Mouse (Mus musculus) stomach, postnatal 0 days (tissue): ENCODE data around the gene Lama4. TPM values are rescaled to one million over a fixed set of nuclear protein-coding genes. Genes with fewer than 3 reads are reported as not detected.

Experiments used
- ATAC-seq: fragments of 200-750 bp; cut with Nextera tagmentation; 2 replicates; pipeline ENCODE4 v1.8.0; 2017; ENCODE audit not compliant: low FRiP score, low TSS enrichment
- DNase-seq: peaks from one replicate; pipeline ENCODE4 v3.0.0-alpha.2; 2016; ENCODE audit warnings: low spot score
- H3K27ac ChIP-seq: fragments of 300-500 bp; sonication (generic); replicated peaks from 2 replicates; pipeline ENCODE4 v1.5.1; 2014; ENCODE audit warnings: mild to moderate bottlenecking, control low read depth
- H3K27me3 ChIP-seq: fragments of 300-500 bp; sonication (generic); 2 replicates; pipeline ENCODE4 v1.6.1; 2014; ENCODE audit warnings: low read length; ENCODE audit not compliant: control insufficient read depth, insufficient read depth
- H3K36me3 ChIP-seq: fragments of 300-500 bp; sonication (generic); 2 replicates; pipeline ENCODE4 v1.6.1; 2014; ENCODE audit warnings: low read length, mixed read lengths; ENCODE audit not compliant: control insufficient read depth, insufficient read depth
- H3K4me1 ChIP-seq: fragments of 300-500 bp; sonication (generic); replicated peaks from 2 replicates; pipeline ENCODE4 v1.6.1; 2014; ENCODE audit warnings: antibody characterized with exemption; ENCODE audit not compliant: control insufficient read depth, insufficient read depth
- H3K4me2 ChIP-seq: fragments of 300-500 bp; sonication (generic); replicated peaks from 2 replicates; pipeline ENCODE4 v1.6.1; 2014; ENCODE audit warnings: low read depth, mild to moderate bottlenecking, control low read depth, moderate library complexity
- H3K4me3 ChIP-seq: fragments of 300-500 bp; sonication (generic); 2 replicates; pipeline ENCODE4 v1.5.1; 2014; ENCODE audit warnings: low read depth, low read length, control low read depth
- H3K9ac ChIP-seq: fragments of 300-500 bp; sonication (generic); 2 replicates; pipeline ENCODE4 v1.6.1; 2014; ENCODE audit warnings: mild to moderate bottlenecking, low read length, control low read depth, mixed read lengths
- H3K9me3 ChIP-seq: fragments of 300-500 bp; sonication (generic); 2 replicates; pipeline ENCODE4 v1.6.1; 2016; ENCODE audit warnings: low read length; ENCODE audit not compliant: control insufficient read depth
- CTCF ChIP-seq: IDR thresholded peaks from 2 replicates; pipeline ENCODE4 v1.5.1; 2016; ENCODE audit warnings: antibody characterized with exemption, low read depth, mild to moderate bottlenecking, moderate library complexity
- EP300 ChIP-seq: optimal IDR thresholded peaks from 2 replicates; pipeline ENCODE3; 2016; ENCODE audit warnings: antibody characterized with exemption
- WGBS: fragments of 180-500 bp; shearing (Covaris S2); extraction: QIAGEN DNeasy Blood & Tissue Kit; methylation state at CpG from one replicate; pipeline ENCODE4 v1.1.7; 2014; 5-methylcytosine and 5-hydroxymethylcytosine counted together
- polyA plus RNA-seq: library from polyadenylated mRNA; unstranded; fragments of >200 nt; fragmentation: Nextera tagmentation; extraction: Ambion mirVana; gene quantifications from 2 replicates; pipeline ENCODE4 v1.2.1, GENCODE M21; 2015

Gene Lama4
- polyA plus RNA-seq, 1 experiment from 2014 or later: 27.6 TPM

- WGBS: 80% methylated on average over 6 of the region's 6 CpGs
- no peak overlapping the region for H3K27ac ChIP-seq
- no peak overlapping the region for H3K4me2 ChIP-seq
- 0 out of 2 replicates have a peak, but pooled peaks cover 2% of the 10 kb centered on the region for H3K4me1 ChIP-seq
- DNase-seq: no peak
- H3K36me3 ChIP-seq: 0 out of 2 replicates have a peak, but pooled peaks cover 5% of the 10 kb centered on the region
- no peaks in the 10 kb centered on the region for H3K27me3 ChIP-seq
- no peak for TF ChIP-seq CTCF
- TF ChIP-seq EP300: no peak
- ATAC-seq: no peak
- H3K9ac ChIP-seq: no peak overlapping the region
- no peak overlapping the region for H3K4me3 ChIP-seq
- H3K9me3 ChIP-seq: no peaks in the 10 kb centered on the region
Measured at GRCm38 (mm10) chr10:39138761-39139160, 173.4 kb downstream of the Lama4 start.

- DNase-seq (no peak), ATAC-seq (no peak)
- Histone ChIP-seq H3K4me2 (no peak overlapping the region), H3K27ac (no peak overlapping the region), H3K27me3 (no peaks in the 10 kb centered on the region), H3K9ac (no peak overlapping the region), H3K36me3 (0 out of 2 replicates have a peak, but pooled peaks cover 5% of the 10 kb centered on the region), H3K4me3 (no peak overlapping the region), H3K9me3 (no peaks in the 10 kb centered on the region), H3K4me1 (no peaks in the 10 kb centered on the region)
- WGBS: 68% methylated on average over 14 of the region's 14 CpGs
- no peak for TF ChIP-seq CTCF
- no peak for TF ChIP-seq EP300
Measured at GRCm38 (mm10) chr10:39140843-39141242, 175.5 kb downstream of the Lama4 start.

- Histone ChIP-seq H3K36me3 (0 out of 2 replicates have a peak, but pooled peaks cover 5% of the 10 kb centered on the region), H3K27me3 (no peaks in the 10 kb centered on the region), H3K9ac (no peak overlapping the region), H3K4me1 (no peaks in the 10 kb centered on the region), H3K4me2 (no peak overlapping the region), H3K4me3 (no peak overlapping the region), H3K9me3 (no peaks in the 10 kb centered on the region), H3K27ac (no peak overlapping the region)
- TF ChIP-seq CTCF (no peak), EP300 (no peak)
- WGBS: 80% methylated on average over 2 of the region's 2 CpGs
- no peak for DNase-seq
- ATAC-seq: no peak
Measured at GRCm38 (mm10) chr10:39141401-39141800, 176.1 kb downstream of the Lama4 start.

GRCm38 (mm10) chr10:39142216-39142615, 176.9 kb downstream of the Lama4 start:
- H3K36me3 ChIP-seq: 0 out of 2 replicates have a peak, but pooled peaks cover 5% of the 10 kb centered on the region
- H3K4me2 ChIP-seq: no peak overlapping the region
- H3K9ac ChIP-seq: no peak overlapping the region
- WGBS: 86% methylated on average over 12 of the region's 12 CpGs
- no peak overlapping the region for H3K4me3 ChIP-seq
- no peaks in the 10 kb centered on the region for H3K4me1 ChIP-seq
- ATAC-seq (no peak), DNase-seq (no peak)
- no peaks in the 10 kb centered on the region for H3K9me3 ChIP-seq
- TF ChIP-seq CTCF (no peak), EP300 (no peak)
- no peaks in the 10 kb centered on the region for H3K27me3 ChIP-seq
- no peak overlapping the region for H3K27ac ChIP-seq

- no peak overlapping the region for H3K4me2 ChIP-seq
- H3K27me3 ChIP-seq: no peaks in the 10 kb centered on the region
- no peaks in the 10 kb centered on the region for H3K4me1 ChIP-seq
- H3K36me3 ChIP-seq: no peaks in the 10 kb centered on the region
- ATAC-seq (no peak), DNase-seq (no peak)
- H3K9me3 ChIP-seq: no peaks in the 10 kb centered on the region
- H3K4me3 ChIP-seq: no peak overlapping the region
- TF ChIP-seq EP300 (no peak), CTCF (no peak)
- H3K27ac ChIP-seq: no peak overlapping the region
- 82% methylated on average over 5 of the region's 5 CpGs for WGBS
- no peak overlapping the region for H3K9ac ChIP-seq
Measured at GRCm38 (mm10) chr10:39156719-39157118, 191.4 kb downstream of the Lama4 start.

GRCm38 (mm10) chr10:39157321-39157720, 192.0 kb downstream of the Lama4 start:
- WGBS: 92% methylated on average over 1 of the region's 1 CpGs

More at GRCm38 (mm10) chr10:39157321-39157720, 192.0 kb downstream of the Lama4 start:
- H3K36me3 ChIP-seq: no peaks in the 10 kb centered on the region
- H3K4me2 ChIP-seq: no peak overlapping the region
- no peak overlapping the region for H3K4me3 ChIP-seq
- H3K27me3 ChIP-seq: no peaks in the 10 kb centered on the region
- H3K9me3 ChIP-seq: no peaks in the 10 kb centered on the region
- H3K27ac ChIP-seq: no peak overlapping the region
- no peak overlapping the region for H3K9ac ChIP-seq
- no peaks in the 10 kb centered on the region for H3K4me1 ChIP-seq
- TF ChIP-seq EP300: no peak
- no peak for TF ChIP-seq CTCF
- no peak for DNase-seq
- ATAC-seq: no peak
